Mouse (Mus musculus): ENCODE measurements around the gene Ets1. TPM values are rescaled to one million over a fixed set of nuclear protein-coding genes. Genes with fewer than 3 reads are reported as not detected.
A peak's percentile ranks its signal among the peaks of the same experiment; 100 is the strongest.

Gene Ets1
- polyA plus RNA-seq, 1 experiment from 2014 or later, result 18.1 TPM

DNA sequence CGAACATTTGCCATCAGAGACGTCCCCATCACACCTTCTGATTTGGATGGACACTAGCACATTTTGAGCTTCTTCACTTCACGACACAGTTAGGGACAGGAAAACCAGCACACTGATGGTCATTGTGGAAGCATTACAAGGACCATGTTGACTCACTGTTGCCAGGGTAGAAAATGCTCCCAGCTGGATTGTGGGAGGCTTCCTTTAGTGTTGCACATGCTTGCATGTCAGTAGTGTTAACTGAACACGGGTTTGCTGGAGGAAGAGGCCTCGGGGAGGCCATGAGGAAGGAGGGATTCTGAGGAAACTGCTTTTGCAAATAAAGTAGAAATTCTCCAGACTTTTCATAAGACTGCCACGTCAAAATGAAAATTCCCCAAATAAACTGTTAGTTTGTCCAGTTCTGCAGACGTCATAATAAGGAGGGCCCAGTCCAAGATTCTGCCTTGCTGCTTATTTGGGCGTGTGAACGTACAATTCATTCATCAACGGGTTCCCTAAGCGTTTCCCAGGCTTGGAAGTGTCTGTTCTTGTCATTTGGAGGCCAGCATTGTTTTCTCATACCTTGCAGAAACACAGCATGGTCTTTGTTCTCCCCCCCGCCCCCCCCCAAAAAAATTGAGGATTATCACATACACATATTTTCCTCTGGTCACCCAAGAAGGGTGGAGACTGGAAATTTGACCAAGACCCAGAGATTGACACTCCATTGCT lies 58.2 kb downstream of the Ets1 start:
- WGBS (ENCODE audit: insufficient replicate concordance), result 60% methylated on average over 12 of the region's 12 CpGs
- H3K27ac ChIP-seq (ENCODE audit: low read depth), result no peak overlapping the region
- H3K9me3 ChIP-seq (ENCODE audit: low read length), result no peaks in the 10 kb centered on the region

DNA sequence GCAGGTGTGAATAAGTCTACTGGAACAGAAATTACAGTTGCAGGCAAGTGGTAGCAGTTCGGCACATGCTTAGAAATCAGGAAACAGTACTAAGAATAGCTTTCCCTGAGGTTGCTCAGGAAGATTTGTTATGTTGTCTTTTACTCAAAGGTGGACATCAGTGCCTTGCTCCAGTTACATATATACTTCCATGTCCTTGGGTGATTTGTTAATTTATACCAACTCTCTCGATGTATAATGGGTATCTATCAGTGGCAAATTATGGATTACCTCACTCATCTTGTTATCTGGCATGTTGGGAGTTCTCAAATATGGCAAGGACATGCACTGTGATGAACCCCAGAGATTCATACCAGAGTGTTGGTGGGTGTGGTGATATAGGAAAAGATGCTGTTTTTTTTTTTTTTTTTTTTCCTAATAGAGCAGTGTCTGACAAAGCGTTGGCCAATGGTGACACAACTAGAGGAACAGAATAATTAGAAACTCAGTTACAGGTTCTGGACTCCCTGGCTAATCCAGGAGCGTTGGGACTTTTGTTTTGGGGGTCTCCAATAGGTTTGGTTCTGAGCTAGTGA lies 59.0 kb downstream of the Ets1 start:
- Histone ChIP-seq H3K27ac (ENCODE audit: low read depth) (peak overlapping the region; percentile 42; the same call in 1 of the 2 replicates), H3K9ac (replicated peaks) (peak overlapping the region; percentile 67), H3K9me3 (ENCODE audit: low read length) (no peaks in the 10 kb centered on the region), H3K36me3 (replicated peaks; ENCODE audit: insufficient read depth, low read length) (no peaks in the 10 kb centered on the region), H3K4me2 (ENCODE audit: low read depth, low read length) (peak overlapping the region; percentile 90), H3K27me3 (ENCODE audit: insufficient read depth, low read length) (peaks cover 9% of the 10 kb centered on the region; the same call in 1 of the 2 replicates), H3K4me1 (ENCODE audit: insufficient read depth) (peaks cover 5% of the 10 kb centered on the region; the same call in 1 of the 2 replicates), H3K4me3 (ENCODE audit: low read depth, low read length) (peak overlapping the region; percentile 56)
- ATAC-seq (no peak), DNase-seq (no peak)
- WGBS (ENCODE audit: insufficient replicate concordance), result 43% methylated on average over 4 of the region's 4 CpGs
- TF ChIP-seq EP300 (IDR thresholded peaks at IDR 0.05; ENCODE audit: low read depth) (no peak), CTCF (IDR thresholded peaks at IDR 0.05; ENCODE audit: low read depth) (no peak)

More for the DNA sequence above, 58.2 kb downstream of the Ets1 start:
- ATAC-seq (no peak), DNase-seq (no peak)
- Histone ChIP-seq H3K4me2 (ENCODE audit: low read depth, low read length) (peak overlapping the region; percentile 90; the same call in 1 of the 2 replicates), H3K27me3 (ENCODE audit: insufficient read depth, low read length) (peaks cover 9% of the 10 kb centered on the region; the same call in 1 of the 2 replicates), H3K36me3 (replicated peaks; ENCODE audit: insufficient read depth, low read length) (no peaks in the 10 kb centered on the region), H3K9ac (replicated peaks) (no peak overlapping the region), H3K4me3 (ENCODE audit: low read depth, low read length) (no peak overlapping the region), H3K4me1 (ENCODE audit: insufficient read depth) (peaks cover 5% of the 10 kb centered on the region; the same call in 1 of the 2 replicates)
- TF ChIP-seq EP300 (IDR thresholded peaks at IDR 0.05; ENCODE audit: low read depth) (no peak), CTCF (IDR thresholded peaks at IDR 0.05; ENCODE audit: low read depth) (no peak)

DNA sequence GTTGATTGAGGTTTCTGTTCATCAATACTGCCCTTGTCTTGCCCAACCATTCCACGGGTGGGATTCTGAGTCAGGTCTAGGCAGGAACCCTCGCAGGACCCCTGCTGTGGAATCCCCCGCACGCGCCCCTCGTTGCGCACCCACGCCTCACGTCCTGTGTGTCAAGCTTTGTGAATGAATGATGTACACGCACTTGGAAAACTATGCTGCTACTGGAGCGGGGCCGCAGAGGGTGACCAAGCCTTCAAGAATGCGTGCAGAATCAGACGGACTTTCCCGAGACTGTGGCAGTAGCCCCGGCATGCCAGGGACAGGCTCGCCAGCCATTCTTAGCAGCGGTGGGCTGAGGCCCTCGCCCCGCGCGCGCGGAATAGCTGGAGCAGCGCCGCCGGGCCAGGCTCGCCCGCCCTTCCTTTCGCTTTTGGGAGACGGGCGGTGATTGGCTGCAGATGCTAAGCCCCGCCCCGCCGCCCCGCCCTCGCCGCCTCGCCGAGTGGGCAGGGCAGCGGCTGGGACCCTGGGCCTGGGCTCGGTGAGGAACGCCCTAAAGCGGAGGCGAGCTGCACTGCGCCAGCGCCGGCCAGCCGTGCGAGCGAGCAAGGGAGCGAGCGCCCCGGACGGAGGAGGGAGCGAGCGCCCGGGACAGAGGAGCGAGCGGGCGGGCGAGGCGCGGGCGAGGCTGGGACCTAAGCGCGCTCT lies 59.6 kb downstream of the Ets1 start:
- ATAC-seq (peak; percentile 97), DNase-seq (peak; percentile 97)
- peaks cover 9% of the 10 kb centered on the region; the same call in 1 of the 2 replicates for H3K27me3 ChIP-seq (ENCODE audit: insufficient read depth, low read length)
- no peaks in the 10 kb centered on the region for H3K36me3 ChIP-seq (replicated peaks; ENCODE audit: insufficient read depth, low read length)
- peaks cover 5% of the 10 kb centered on the region for H3K4me1 ChIP-seq (ENCODE audit: insufficient read depth)
- H3K27ac ChIP-seq (ENCODE audit: low read depth), result peak overlapping the region; percentile 42
- H3K9ac ChIP-seq (replicated peaks), result peak overlapping the region; percentile 67
- H3K9me3 ChIP-seq (ENCODE audit: low read length), result no peaks in the 10 kb centered on the region
- TF ChIP-seq CTCF (IDR thresholded peaks at IDR 0.05; ENCODE audit: low read depth) (peak; percentile 8; the same call in 1 of the 2 replicates), EP300 (IDR thresholded peaks at IDR 0.05; ENCODE audit: low read depth) (no peak)
- H3K4me3 ChIP-seq (ENCODE audit: low read depth, low read length), result peak overlapping the region; percentile 56
- peak overlapping the region; percentile 90 for H3K4me2 ChIP-seq (ENCODE audit: low read depth, low read length)
- under 1% methylated on average over 54 of the region's 67 CpGs for WGBS (ENCODE audit: insufficient replicate concordance)

DNA sequence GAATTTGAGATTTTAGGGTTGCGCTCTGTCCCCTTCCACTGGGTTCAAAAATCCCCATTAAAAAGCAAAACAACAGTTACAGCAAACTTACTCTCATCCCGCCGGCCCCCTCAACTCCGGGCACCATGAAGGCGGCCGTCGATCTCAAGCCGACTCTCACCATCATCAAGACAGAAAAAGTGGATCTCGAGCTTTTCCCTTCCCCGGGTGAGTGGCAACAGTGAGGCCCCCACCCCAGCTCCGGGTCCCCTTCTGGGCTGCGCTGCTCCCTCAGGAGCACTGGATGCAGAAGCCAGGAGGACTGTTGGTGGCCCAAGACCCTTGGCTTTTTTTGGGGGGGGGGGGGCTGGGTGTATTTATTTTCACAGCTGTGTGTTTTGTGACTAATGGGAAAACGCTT lies 60.2 kb downstream of the Ets1 start:
- Histone ChIP-seq H3K9ac (replicated peaks) (peak overlapping the region; percentile 67), H3K27ac (ENCODE audit: low read depth) (peak overlapping the region; percentile 42), H3K36me3 (replicated peaks; ENCODE audit: insufficient read depth, low read length) (no peaks in the 10 kb centered on the region), H3K4me2 (ENCODE audit: low read depth, low read length) (peak overlapping the region; percentile 90), H3K4me1 (ENCODE audit: insufficient read depth) (peaks cover 11% of the 10 kb centered on the region), H3K9me3 (ENCODE audit: low read length) (no peaks in the 10 kb centered on the region), H3K4me3 (ENCODE audit: low read depth, low read length) (peak overlapping the region; percentile 56), H3K27me3 (ENCODE audit: insufficient read depth, low read length) (peaks cover 8% of the 10 kb centered on the region; the same call in 1 of the 2 replicates)
- TF ChIP-seq EP300 (IDR thresholded peaks at IDR 0.05; ENCODE audit: low read depth), result no peak
- no peak for TF ChIP-seq CTCF (IDR thresholded peaks at IDR 0.05; ENCODE audit: low read depth)
- ATAC-seq, result peak; percentile 13; the same call in 1 of the 2 replicates
- DNase-seq, result no peak
- WGBS (ENCODE audit: insufficient replicate concordance), result 2% methylated on average over 13 of the region's 13 CpGs

DNA sequence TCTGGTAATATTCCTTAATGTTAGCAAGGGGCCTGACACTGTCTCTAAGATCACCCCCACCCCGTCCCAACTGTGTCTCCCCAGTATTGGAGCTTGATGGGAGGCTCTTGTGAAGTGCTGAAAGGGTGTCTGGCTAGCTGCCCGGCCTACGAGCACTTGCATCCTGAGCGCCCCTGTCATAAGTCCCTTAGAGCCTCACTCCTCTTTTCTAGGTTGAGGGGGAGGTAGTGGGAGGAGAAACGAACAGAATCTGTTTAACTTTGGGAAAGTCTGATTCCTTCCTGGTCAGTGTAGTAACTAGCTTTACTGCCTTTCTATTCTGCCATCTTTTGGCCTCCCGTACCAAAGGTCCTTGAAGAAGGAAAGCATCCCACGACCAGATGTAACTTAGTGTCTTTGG lies 60.7 kb downstream of the Ets1 start:
- Histone ChIP-seq H3K4me3 (ENCODE audit: low read depth, low read length) (peak overlapping the region; percentile 56), H3K4me2 (ENCODE audit: low read depth, low read length) (peak overlapping the region; percentile 90), H3K36me3 (replicated peaks; ENCODE audit: insufficient read depth, low read length) (no peaks in the 10 kb centered on the region), H3K9me3 (ENCODE audit: low read length) (no peaks in the 10 kb centered on the region), H3K27me3 (ENCODE audit: insufficient read depth, low read length) (peaks cover 4% of the 10 kb centered on the region; the same call in 1 of the 2 replicates), H3K9ac (replicated peaks) (peak overlapping the region; percentile 67), H3K4me1 (ENCODE audit: insufficient read depth) (peaks cover 12% of the 10 kb centered on the region), H3K27ac (ENCODE audit: low read depth) (peak overlapping the region; percentile 42)
- 20% methylated on average over 7 of the region's 7 CpGs for WGBS (ENCODE audit: insufficient replicate concordance)
- peak; percentile 44 for DNase-seq
- no peak for TF ChIP-seq EP300 (IDR thresholded peaks at IDR 0.05; ENCODE audit: low read depth)
- no peak for TF ChIP-seq CTCF (IDR thresholded peaks at IDR 0.05; ENCODE audit: low read depth)
- no peak for ATAC-seq
